Mouse (Mus musculus): ENCODE results near the gene Ebf4.

DNA sequence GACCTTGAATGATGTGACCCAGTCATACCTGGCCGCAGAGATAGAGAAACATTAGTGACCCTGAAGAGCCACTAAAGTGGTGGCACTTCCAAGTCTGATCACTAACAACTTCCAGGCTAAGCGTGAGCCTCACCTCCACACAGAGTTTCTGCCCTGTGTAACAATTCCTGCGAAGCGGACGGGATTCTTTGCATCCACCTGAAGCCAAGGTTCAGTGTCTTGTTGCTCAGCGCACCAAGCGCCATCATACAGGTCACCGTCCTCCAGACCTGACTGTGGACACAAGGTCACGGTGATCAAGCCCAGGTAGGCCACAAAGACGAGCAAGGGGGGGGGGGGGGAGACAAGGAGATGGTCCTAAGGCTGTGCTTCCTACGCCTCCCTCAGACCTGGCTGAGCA, 100.7 kb downstream of the Ebf4 start:
- no peak for TF ChIP-seq CTCF (IDR thresholded peaks at IDR 0.05)
- TF ChIP-seq EP300 (IDR thresholded peaks at IDR 0.05; ENCODE audit: insufficient read depth, low read depth, low read length), result no peak

Measured in heart, adult 2 months (tissue).